Mouse (Mus musculus) limb, embryonic 14.5 days (tissue): ENCODE results near the gene Traf3ip3. TPM values are rescaled to one million over a fixed set of nuclear protein-coding genes. Genes with fewer than 3 reads are reported as not detected.
A peak's percentile ranks its signal among the peaks of the same experiment; 100 is the strongest.

Source experiments
- ATAC-seq: fragments of 200-750 bp; cut with Nextera tagmentation; 2 replicates; pipeline ENCODE4 v1.8.0; 2017; ENCODE audit warnings: low read depth, moderate number of reproducible peaks, moderate TSS enrichment; ENCODE audit not compliant: low FRiP score
- DNase-seq: peaks from one replicate; pipeline ENCODE4 v3.0.0-alpha.2; 2015; ENCODE audit warnings: low spot score
- H3K27ac ChIP-seq: fragments of 300-500 bp; sonication (generic); replicated peaks from 2 replicates; pipeline ENCODE4 v1.5.1; 2014; ENCODE audit warnings: low read depth, mild to moderate bottlenecking, low read length, moderate library complexity, mixed read lengths
- H3K27me3 ChIP-seq: fragments of 300-500 bp; sonication (generic); 2 replicates; pipeline ENCODE4 v1.6.1; 2014; ENCODE audit warnings: low read length, mixed read lengths; ENCODE audit not compliant: control insufficient read depth, insufficient read depth
- H3K36me3 ChIP-seq: fragments of 300-500 bp; sonication (generic); 2 replicates; pipeline ENCODE4 v1.6.1; 2014; ENCODE audit warnings: mild to moderate bottlenecking, low read length, moderate library complexity, mixed read lengths; ENCODE audit not compliant: control insufficient read depth, insufficient read depth
- H3K4me1 ChIP-seq: fragments of 300-500 bp; sonication (generic); 2 replicates; pipeline ENCODE4 v1.6.1; 2014; ENCODE audit warnings: antibody characterized with exemption, low read length, mixed read lengths; ENCODE audit not compliant: control insufficient read depth, insufficient read depth
- H3K4me2 ChIP-seq: fragments of 300-500 bp; sonication (generic); replicated peaks from 2 replicates; pipeline ENCODE4 v1.6.1; 2014; ENCODE audit warnings: low read depth, mild to moderate bottlenecking, low read length, moderate library complexity; ENCODE audit not compliant: severe bottlenecking
- H3K4me3 ChIP-seq: fragments of 300-500 bp; sonication (generic); replicated peaks from 2 replicates; pipeline ENCODE4 v1.5.1; 2014; ENCODE audit warnings: low read length
- H3K9ac ChIP-seq: fragments of 300-500 bp; sonication (generic); 2 replicates; pipeline ENCODE4 v1.6.1; 2014; ENCODE audit warnings: mild to moderate bottlenecking, low read depth, low read length, moderate library complexity; ENCODE audit not compliant: severe bottlenecking
- H3K9me3 ChIP-seq: fragments of 300-500 bp; sonication (generic); 2 replicates; pipeline ENCODE4 v1.6.1; 2016; ENCODE audit warnings: low read length; ENCODE audit not compliant: control insufficient read depth
- POLR2A ChIP-seq: fragments of 200-500 bp; IDR thresholded peaks from 2 replicates; pipeline ENCODE4 v1.8.0; 2012; ENCODE audit warnings: inconsistent platforms, mild to moderate bottlenecking, moderate library complexity, borderline replicate concordance; ENCODE audit not compliant: insufficient read depth, insufficient read length; ENCODE audit errors: extremely low read depth
- WGBS: fragments of 180-500 bp; shearing (Covaris S2); extraction: QIAGEN DNeasy Blood & Tissue Kit; methylation state at CpG from one replicate; pipeline ENCODE4 v1.1.7; 2014; 5-methylcytosine and 5-hydroxymethylcytosine counted together
- polyA plus RNA-seq, 2 experiments: library from polyadenylated mRNA; depleted of rRNA in 1 of 2; stranded (reverse) in 1 of 2; unstranded in 1 of 2; fragments of >200 nt; fragmentation: Nextera tagmentation in 1 of 2; extraction: Ambion mirVana in 1 of 2; gene quantifications; 2 replicates each; pipeline versions ENCODE4 v1.2.1 to v1.2.3; 2012 to 2014

Traf3ip3 gene
- polyA plus RNA-seq, 2 experiments: 18.8 to 22.6 TPM

DNA sequence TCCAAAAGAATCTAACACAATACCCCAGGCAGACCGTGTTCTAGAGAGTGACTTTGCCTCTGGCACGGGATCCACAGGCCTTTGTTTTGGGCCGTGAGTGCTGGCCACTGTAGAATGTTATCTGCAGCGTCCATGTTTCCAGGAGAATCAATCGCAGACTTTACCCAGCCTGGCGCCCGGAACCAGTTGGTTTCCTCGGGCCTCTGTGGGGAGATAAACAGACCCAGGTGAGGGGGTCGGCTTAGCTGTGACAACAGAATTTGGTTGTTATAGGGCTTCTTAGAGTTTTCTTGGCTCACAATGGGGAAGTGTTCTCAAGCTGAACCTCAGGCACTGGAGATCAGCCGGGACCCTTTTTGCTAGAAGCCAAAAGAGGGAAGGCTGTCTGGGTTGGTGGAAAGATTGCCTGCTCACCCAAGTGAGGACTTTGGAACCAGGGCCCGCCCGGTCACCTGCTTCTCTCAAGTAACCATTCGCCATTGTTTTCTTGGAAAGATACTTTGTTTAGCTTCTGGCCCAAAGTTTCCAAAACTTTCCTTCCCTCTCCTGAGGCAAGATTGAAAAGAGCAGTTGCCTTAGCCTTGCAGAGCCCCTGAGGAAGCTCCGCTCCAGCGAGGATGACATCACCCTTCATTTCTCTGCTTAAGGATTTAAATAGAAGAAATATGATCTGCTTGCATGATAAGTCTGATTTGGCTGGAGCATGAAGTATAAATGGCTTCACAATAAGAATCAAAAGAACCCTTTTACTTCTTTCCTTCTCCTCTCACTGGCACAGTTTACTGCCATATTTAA is 45.0 kb downstream of the Traf3ip3 start:
- TF ChIP-seq POLR2A: no peak
- H3K4me3 ChIP-seq: no peak overlapping the region
- DNase-seq (peak; percentile 47), ATAC-seq (no peak)
- H3K27me3 ChIP-seq: peaks cover 16% of the 10 kb centered on the region
- no peak overlapping the region for H3K4me2 ChIP-seq
- peaks cover 24% of the 10 kb centered on the region for H3K4me1 ChIP-seq
- peak overlapping the region; percentile 21; the same call in 1 of the 2 replicates for H3K27ac ChIP-seq
- H3K9me3 ChIP-seq: no peaks in the 10 kb centered on the region
- WGBS: 69% methylated on average over 15 of the region's 15 CpGs
- no peaks in the 10 kb centered on the region for H3K36me3 ChIP-seq
- no peak overlapping the region for H3K9ac ChIP-seq

DNA sequence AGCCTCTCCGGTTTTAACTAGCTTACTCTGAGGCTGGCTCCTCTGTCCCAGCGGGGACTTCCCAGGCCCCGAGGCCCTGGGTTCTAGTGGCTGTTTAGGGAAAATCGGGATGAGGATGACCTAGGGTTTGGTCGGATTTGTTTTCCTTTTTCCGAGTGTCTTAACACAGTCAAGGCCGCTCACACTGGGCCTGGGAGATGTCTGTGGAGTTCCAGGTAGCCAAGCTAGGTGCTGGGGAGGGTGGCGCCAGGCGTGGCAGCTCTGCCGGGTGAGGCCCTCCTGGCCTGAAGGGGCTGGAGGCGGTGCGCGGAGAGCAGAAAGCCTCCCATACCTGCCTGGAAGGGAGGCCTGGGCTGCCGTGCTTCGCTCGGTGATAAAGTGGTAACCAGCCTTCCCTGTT is 47.9 kb downstream of the Traf3ip3 start:
- Histone ChIP-seq H3K9ac (0 out of 2 replicates have a peak overlapping the region, but pooled peaks have one; percentile 25), H3K27me3 (peaks cover 16% of the 10 kb centered on the region), H3K4me1 (peaks cover 17% of the 10 kb centered on the region), H3K4me2 (peak overlapping the region; percentile 62), H3K9me3 (no peaks in the 10 kb centered on the region), H3K4me3 (peak overlapping the region; percentile 39), H3K27ac (no peak overlapping the region), H3K36me3 (no peaks in the 10 kb centered on the region)
- WGBS: 19% methylated on average over 15 of the region's 16 CpGs
- DNase-seq (no peak), ATAC-seq (no peak)
- no peak for TF ChIP-seq POLR2A

- H3K27ac ChIP-seq: no peak within 1 kb of the TSS
- H3K9ac ChIP-seq: 0 out of 2 replicates have a peak within 1 kb of the TSS, but pooled peaks have one; percentile 25
- ATAC-seq (peak; percentile 81), DNase-seq (peak; percentile 78)
- H3K4me1 ChIP-seq: peaks cover 17% of the 10 kb centered on the region
- H3K9me3 ChIP-seq: no peaks in the 10 kb centered on the region
- peaks cover 16% of the 10 kb centered on the region for H3K27me3 ChIP-seq
- under 1% methylated on average over 26 of the region's 30 CpGs for WGBS
- no peaks in the 10 kb centered on the region for H3K36me3 ChIP-seq
- TF ChIP-seq POLR2A: no peak
- peak within 1 kb of the TSS; percentile 39 for H3K4me3 ChIP-seq
- H3K4me2 ChIP-seq: peak within 1 kb of the TSS; percentile 62
Observed at GRCm38 (mm10) chr1:193152872-193153271, 48.6 kb downstream of the Traf3ip3 start, which contains the start of gene Irf6. Irf6 (plus strand) TSS chr1:193153111.

DNA sequence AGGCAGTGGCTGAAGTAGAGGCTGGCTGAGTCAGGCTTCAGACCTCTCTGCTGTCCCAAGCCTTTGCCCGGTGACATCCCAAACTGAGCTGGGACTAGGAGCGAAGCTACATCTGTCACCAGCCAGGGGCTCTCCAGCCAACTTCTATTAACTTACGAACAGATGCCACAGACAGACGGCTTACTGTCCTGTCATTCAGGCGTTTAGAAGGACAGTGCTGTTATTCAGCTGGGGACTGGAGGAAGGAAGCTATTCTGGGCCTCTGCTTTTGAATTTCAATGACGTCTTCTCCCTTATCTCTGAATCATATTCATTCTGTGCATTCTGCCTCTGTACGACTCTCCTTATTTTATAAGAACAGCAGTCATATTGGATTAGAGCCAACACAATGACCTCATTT is 50.4 kb downstream of the Traf3ip3 start:
- peak; percentile 38; the same call in 1 of the 2 replicates for ATAC-seq

DNA sequence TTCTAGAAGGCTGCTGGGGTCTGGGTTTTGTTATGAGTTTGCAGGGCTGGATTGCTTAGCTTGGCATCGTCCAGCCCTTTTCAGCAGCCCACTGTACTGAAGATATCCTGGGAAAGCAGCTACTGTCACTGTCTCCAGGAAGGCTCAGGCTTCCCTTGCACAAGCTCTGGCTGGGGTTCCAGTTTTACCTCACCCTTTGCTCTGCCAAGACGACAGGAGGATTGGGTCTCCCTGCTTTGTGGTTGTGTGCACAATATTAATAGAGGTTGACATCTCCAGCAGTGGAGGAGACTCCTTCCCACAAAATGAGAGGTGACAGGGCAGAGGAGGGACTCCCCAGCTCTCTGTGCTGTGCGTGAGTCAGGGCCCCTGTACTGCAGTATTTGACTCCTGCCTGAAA is 52.3 kb downstream of the Traf3ip3 start:
- Histone ChIP-seq H3K9ac (no peak overlapping the region), H3K9me3 (no peaks in the 10 kb centered on the region), H3K27ac (no peak overlapping the region), H3K4me1 (peaks cover 10% of the 10 kb centered on the region), H3K4me3 (no peak overlapping the region), H3K4me2 (no peak overlapping the region), H3K36me3 (no peaks in the 10 kb centered on the region), H3K27me3 (peaks cover 14% of the 10 kb centered on the region)
- TF ChIP-seq POLR2A: no peak
- ATAC-seq: no peak
- WGBS: 61% methylated on average over 3 of the region's 3 CpGs
- no peak for DNase-seq

More for the DNA sequence above, 50.4 kb downstream of the Traf3ip3 start:
- Histone ChIP-seq H3K9ac (no peak overlapping the region), H3K4me3 (no peak overlapping the region), H3K4me2 (no peak overlapping the region), H3K27me3 (peaks cover 16% of the 10 kb centered on the region), H3K9me3 (no peaks in the 10 kb centered on the region), H3K4me1 (peaks cover 13% of the 10 kb centered on the region), H3K36me3 (no peaks in the 10 kb centered on the region), H3K27ac (no peak overlapping the region)
- TF ChIP-seq POLR2A: no peak
- DNase-seq: peak; percentile 48
- WGBS: 45% methylated on average over 7 of the region's 7 CpGs
